Mouse (Mus musculus) thymus, adult 2 months (tissue): ENCODE measurements around the gene Utrn. TPM values are rescaled to one million over a fixed set of nuclear protein-coding genes. Genes with fewer than 3 reads are reported as not detected.
A peak's percentile ranks its signal among the peaks of the same experiment; 100 is the strongest.

Experiments used
- DNase-seq: peaks from one replicate; pipeline ENCODE4 v3.0.0; 2021
- H3K27ac ChIP-seq: fragments of 200-500 bp; 2 replicates; pipeline ENCODE4 v1.5.1; 2012; ENCODE audit warnings: low read length, control low read depth; ENCODE audit not compliant: control insufficient read depth, insufficient read depth
- H3K27me3 ChIP-seq: fragments of 200-500 bp; 2 replicates; pipeline ENCODE4 v1.6.1; 2012; ENCODE audit warnings: mild to moderate bottlenecking, low read length, moderate library complexity, mixed read lengths; ENCODE audit not compliant: control insufficient read depth, insufficient read depth
- H3K36me3 ChIP-seq: fragments of 200-500 bp; 2 replicates; pipeline ENCODE4 v1.6.1; 2012; ENCODE audit warnings: mild to moderate bottlenecking, low read length, moderate library complexity; ENCODE audit not compliant: control insufficient read depth, insufficient read depth
- H3K4me1 ChIP-seq: fragments of 200-500 bp; replicated peaks from 2 replicates; pipeline ENCODE4 v1.6.1; 2012; ENCODE audit warnings: low read length; ENCODE audit not compliant: control insufficient read depth, insufficient read depth
- H3K4me3 ChIP-seq: fragments of 200-500 bp; 2 replicates; pipeline ENCODE4 v1.5.1; 2012; ENCODE audit warnings: mild to moderate bottlenecking, low read length, control low read depth, moderate library complexity; ENCODE audit not compliant: control insufficient read depth, insufficient read depth
- CTCF ChIP-seq: fragments of 200-500 bp; IDR thresholded peaks from 2 replicates; pipeline ENCODE4 v1.5.1; 2012; ENCODE audit warnings: mild to moderate bottlenecking, control low read depth, low read length, moderate library complexity, borderline replicate concordance; ENCODE audit not compliant: control insufficient read depth, poor library complexity, insufficient read depth; ENCODE audit errors: extremely low read depth
- POLR2A ChIP-seq: fragments of 200-500 bp; IDR thresholded peaks from 2 replicates; pipeline ENCODE4 v1.6.1; 2012; ENCODE audit warnings: mild to moderate bottlenecking, low read length, control low read depth, moderate library complexity; ENCODE audit not compliant: control insufficient read depth, poor library complexity, insufficient read depth; ENCODE audit errors: extremely low read depth
- WGBS: fragments of 180-500 bp; shearing (Covaris S2); methylation state at CpG from one replicate; pipeline ENCODE4 v1.1.7; 2018; 5-methylcytosine and 5-hydroxymethylcytosine counted together
- polyA plus RNA-seq: library from polyadenylated mRNA; depleted of rRNA; stranded (reverse); fragments of >200 nt; gene quantifications from 2 replicates; pipeline ENCODE4 v1.2.3, GENCODE M21; 2012; rRNA removed

Gene Utrn
- polyA plus RNA-seq, result 25.7 and 30.3 TPM in 2 replicates

DNA sequence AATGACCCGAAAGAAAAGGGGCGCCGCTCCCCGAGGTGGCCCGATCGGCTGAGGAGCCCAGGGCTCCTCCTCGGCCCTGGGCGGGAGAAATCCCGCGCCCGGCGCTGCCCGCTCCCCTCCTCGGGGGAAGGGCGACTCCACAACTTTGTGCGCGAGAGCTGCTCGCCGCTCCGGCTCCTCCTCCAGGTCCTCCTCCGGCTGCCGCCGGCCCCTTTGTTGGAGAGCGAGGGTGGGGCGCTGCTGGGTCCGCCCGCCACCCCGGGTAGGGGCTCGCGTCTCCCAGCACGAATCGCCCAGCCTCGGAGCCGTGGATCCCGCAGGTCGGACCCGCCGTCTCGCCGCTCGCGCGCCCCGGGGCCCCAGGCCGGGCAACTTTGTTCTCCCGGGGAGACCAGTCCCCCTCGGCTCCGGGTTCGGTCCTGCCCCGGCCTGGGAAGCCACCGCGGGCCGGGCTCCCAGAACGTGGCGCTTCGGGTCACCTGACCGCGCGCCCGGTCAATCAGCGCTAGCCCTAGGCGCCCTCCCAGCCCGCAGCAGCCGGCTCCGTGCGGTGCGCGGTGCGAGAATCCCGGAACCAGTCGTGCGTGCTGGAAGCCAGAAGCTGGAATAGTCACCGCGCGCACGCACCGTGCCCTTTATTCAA is at the start of gene Utrn:
Gene Utrn (minus strand): TSS at position 337 of the 643 bp plus-strand sequence.
- peak; percentile 61 for DNase-seq

DNA sequence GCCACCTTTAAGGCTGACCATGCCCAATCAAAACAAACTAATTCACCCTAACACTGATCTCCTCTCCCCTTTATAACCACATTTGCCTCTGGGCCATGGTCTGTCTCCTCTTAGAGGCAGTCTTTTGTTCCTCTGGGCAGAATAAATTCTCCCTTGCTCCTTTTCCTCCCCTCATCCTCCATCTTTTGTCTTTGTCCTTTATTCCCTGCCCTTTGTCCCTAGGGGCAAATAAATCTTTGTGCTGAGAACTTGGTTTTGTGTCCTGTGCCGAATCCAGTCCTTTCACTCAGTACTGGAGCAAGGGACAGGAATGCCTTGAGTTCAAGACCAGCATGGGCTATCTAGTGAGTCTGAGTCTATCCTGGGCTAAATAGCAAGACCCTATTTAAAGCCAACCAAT is 48.5 kb upstream of the Utrn start:
- no peak for DNase-seq
- TF ChIP-seq POLR2A (no peak), CTCF (no peak)
- Histone ChIP-seq H3K4me3 (no peak overlapping the region), H3K4me1 (peaks cover 4% of the 10 kb centered on the region), H3K27me3 (no peaks in the 10 kb centered on the region), H3K36me3 (no peaks in the 10 kb centered on the region), H3K27ac (no peak overlapping the region)
- WGBS, result 95% methylated on average over 1 of the region's 1 CpGs

More for the DNA sequence above, at the start of gene Utrn:
- no peaks in the 10 kb centered on the region for H3K27me3 ChIP-seq
- H3K4me3 ChIP-seq, result peak within 1 kb of the TSS; percentile 90
- peaks cover 11% of the 10 kb centered on the region for H3K4me1 ChIP-seq
- no peaks in the 10 kb centered on the region for H3K36me3 ChIP-seq
- no peak within 1 kb of the TSS for H3K27ac ChIP-seq
- no peak for TF ChIP-seq CTCF
- TF ChIP-seq POLR2A, result no peak
- WGBS, result 1% methylated on average over 77 of the region's 77 CpGs

DNA sequence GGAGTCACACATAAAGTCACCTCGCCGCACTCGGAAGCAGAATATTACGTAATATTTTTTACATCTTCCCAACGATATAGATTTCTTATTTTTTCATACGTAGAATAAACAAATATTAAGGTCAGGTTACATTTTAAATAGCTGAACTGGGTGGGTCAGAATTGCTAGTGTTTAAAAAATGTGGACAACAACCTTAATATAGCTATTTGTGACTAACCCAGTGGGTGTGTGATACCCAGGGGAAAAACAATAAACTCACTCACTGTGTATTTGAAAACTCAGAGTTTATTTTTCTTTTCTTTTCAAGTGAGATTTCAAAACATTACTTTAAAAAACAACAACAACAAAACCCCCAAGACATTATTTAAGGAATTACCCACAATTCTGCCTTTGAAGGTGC is 47.2 kb upstream of the Utrn start:
- peaks cover 6% of the 10 kb centered on the region for H3K4me1 ChIP-seq
- DNase-seq, result no peak
- no peak overlapping the region for H3K4me3 ChIP-seq
- H3K36me3 ChIP-seq, result no peaks in the 10 kb centered on the region
- 97% methylated on average over 6 of the region's 6 CpGs for WGBS
- TF ChIP-seq POLR2A, result no peak
- H3K27me3 ChIP-seq, result no peaks in the 10 kb centered on the region
- H3K27ac ChIP-seq, result no peak overlapping the region

DNA sequence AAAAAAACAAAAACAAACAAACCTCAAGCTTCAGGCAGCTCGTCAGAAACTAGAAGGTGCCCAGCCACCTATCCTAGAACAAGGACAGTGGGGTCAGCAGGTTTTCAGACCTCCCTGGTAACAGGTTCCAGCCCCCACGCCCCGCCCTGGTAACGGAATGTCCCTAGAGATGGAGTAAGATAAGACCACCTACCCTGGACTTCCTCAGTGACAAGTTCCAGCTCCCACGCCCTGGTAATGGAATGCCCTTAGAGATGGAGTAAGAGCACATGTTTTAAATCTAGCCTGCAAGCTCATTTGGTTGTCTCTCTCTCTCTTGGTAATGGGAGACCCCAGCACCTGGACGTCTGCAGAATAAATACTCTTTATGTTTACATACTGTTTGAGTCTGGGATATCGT is 46.7 kb upstream of the Utrn start:
- WGBS, result 93% methylated on average over 7 of the region's 7 CpGs
- no peak for TF ChIP-seq CTCF
- TF ChIP-seq POLR2A, result no peak
- no peak for DNase-seq
- H3K4me1 ChIP-seq, result peaks cover 3% of the 10 kb centered on the region
- H3K36me3 ChIP-seq, result no peaks in the 10 kb centered on the region
- H3K4me3 ChIP-seq, result no peak overlapping the region
- H3K27ac ChIP-seq, result no peak overlapping the region
- H3K27me3 ChIP-seq, result no peaks in the 10 kb centered on the region

DNA sequence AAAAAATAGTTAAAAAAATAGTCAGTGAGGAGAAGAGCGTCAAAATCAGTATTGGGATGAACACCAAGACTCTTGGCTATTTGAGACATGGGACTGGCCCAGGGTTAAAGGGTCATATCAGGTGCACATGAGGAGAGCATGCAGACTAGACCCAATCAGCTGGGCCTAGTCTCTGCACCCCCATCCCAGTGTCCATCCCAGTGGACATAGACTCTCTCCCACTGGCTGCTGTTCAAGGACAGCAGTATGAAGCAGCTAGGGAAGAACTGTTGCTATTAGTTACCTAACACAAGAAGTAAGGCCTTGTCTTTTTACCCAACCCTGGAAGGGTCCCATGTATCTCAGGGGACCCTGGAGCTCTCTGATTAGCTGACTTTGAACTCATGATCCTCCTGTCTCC is 45.0 kb upstream of the Utrn start:
- WGBS, result 100% methylated on average over 1 of the region's 1 CpGs

DNA sequence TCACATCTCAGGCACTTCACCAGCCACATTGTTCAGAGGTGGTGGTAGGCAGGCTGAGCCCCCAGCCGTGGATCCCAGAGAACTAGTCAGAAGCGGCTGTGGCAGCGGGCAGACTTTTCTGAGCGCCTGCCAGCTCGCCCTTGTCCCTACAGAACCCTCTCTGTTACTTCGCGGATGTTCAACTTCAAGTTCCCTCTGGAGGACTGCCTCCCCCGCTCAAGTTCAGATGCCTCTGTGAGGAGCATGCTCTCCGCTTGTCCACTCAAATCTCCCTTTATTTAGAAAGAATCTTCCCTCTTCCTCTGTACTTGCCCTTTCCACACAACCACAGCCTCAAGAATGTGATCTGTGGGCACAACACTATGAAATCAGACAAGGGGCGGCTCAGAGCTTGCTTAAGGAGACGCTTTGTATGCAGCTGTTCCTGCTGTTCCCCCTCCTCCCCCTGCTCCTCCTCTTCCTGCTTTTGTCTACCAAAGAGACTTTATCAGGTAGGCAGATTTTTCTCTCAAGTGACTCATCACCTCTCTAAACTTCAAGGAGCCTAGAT is 42.9 kb upstream of the Utrn start:
- Histone ChIP-seq H3K4me3 (no peak overlapping the region), H3K36me3 (no peaks in the 10 kb centered on the region), H3K4me1 (peaks cover 2% of the 10 kb centered on the region), H3K27me3 (no peaks in the 10 kb centered on the region), H3K27ac (no peak overlapping the region)
- DNase-seq, result peak; percentile 49
- 31% methylated on average over 11 of the region's 11 CpGs for WGBS
- TF ChIP-seq POLR2A, result no peak
- TF ChIP-seq CTCF, result no peak

More for the DNA sequence above, 45.0 kb upstream of the Utrn start:
- peaks cover 2% of the 10 kb centered on the region for H3K4me1 ChIP-seq
- no peak for DNase-seq
- no peaks in the 10 kb centered on the region for H3K36me3 ChIP-seq
- no peak overlapping the region for H3K4me3 ChIP-seq
- no peaks in the 10 kb centered on the region for H3K27me3 ChIP-seq
- no peak overlapping the region for H3K27ac ChIP-seq
- TF ChIP-seq POLR2A, result no peak
- no peak for TF ChIP-seq CTCF
